Mouse (Mus musculus) testis, adult 2 months (tissue): ENCODE data around the gene Lmx1b.

Source experiments
- CTCF ChIP-seq: fragments of 200-500 bp; IDR thresholded peaks from 2 replicates; pipeline ENCODE4 v1.5.1; 2012; ENCODE audit warnings: low read depth, mild to moderate bottlenecking, inconsistent platforms, low read length, moderate library complexity; ENCODE audit not compliant: control insufficient read depth, insufficient read depth, insufficient replicate concordance
- POLR2A ChIP-seq: fragments of 200-500 bp; IDR thresholded peaks from 2 replicates; pipeline ENCODE4 v1.6.1; 2012; ENCODE audit warnings: low read depth, mild to moderate bottlenecking, inconsistent platforms, low read length, moderate library complexity; ENCODE audit not compliant: control insufficient read depth

GRCm38 (mm10) chr2:33580697-33581448 is 59.4 kb downstream of the Lmx1b start:
- TF ChIP-seq POLR2A = no peak
- TF ChIP-seq CTCF = no peak
